Comparison of ENCODE assay signal across 9 mouse cellular contexts in genomic region chr1:120357371-120358274, GRCm38 (mm10). TPM values are rescaled to one million over a fixed set of nuclear protein-coding genes. Genes with fewer than 3 reads are reported as not detected.
DNase-seq lines count a peak whose midpoint lies in the region; ATAC-seq lines count a peak whose summit lies in the region.
"Had no signal": no experiment of that assay in that cellular context is flagged by ENCODE, and none has a peak within 500 bp of the region (broad histone marks: within the 10 kb centered on the region; RNA-seq: fewer than 3 reads in every experiment).

No protein-coding gene starts in this region.

- H3K9me3 ChIP-seq in intestine, embryonic 15.5 days: no peaks in the 10 kb centered on the region
- no peaks in the 10 kb centered on the region for H3K9me3 ChIP-seq in limb, embryonic 10.5 days (replicated peaks)
- H3K9me3 ChIP-seq in midbrain, embryonic 14.5 days (ENCODE audit: control insufficient read depth, low read length): no peaks in the 10 kb centered on the region

- ATAC-seq in intestine, embryonic 15.5 days: peak; percentile 94
- ATAC-seq in midbrain, embryonic 14.5 days (ENCODE audit: low FRiP score, low TSS enrichment): peak; percentile 48; the same call in 1 of the 2 replicates

- H3K36me3 ChIP-seq in intestine, embryonic 15.5 days: no peaks in the 10 kb centered on the region
- no peaks in the 10 kb centered on the region for H3K36me3 ChIP-seq in limb, embryonic 10.5 days
- H3K36me3 ChIP-seq in midbrain, embryonic 14.5 days (ENCODE audit: control insufficient read depth, insufficient read depth, low read length): no peaks in the 10 kb centered on the region

- H3K4me2 ChIP-seq in intestine, embryonic 15.5 days (replicated peaks): peak overlapping the region; percentile 35
- H3K4me2 ChIP-seq in midbrain, embryonic 14.5 days (ENCODE audit: low read length): peak overlapping the region; percentile 32

- H3K27ac ChIP-seq in intestine, embryonic 15.5 days: no peak overlapping the region
- no peak overlapping the region for H3K27ac ChIP-seq in limb, embryonic 10.5 days
- H3K27ac ChIP-seq in midbrain, embryonic 14.5 days (replicated peaks; ENCODE audit: low read depth, low read length): no peak overlapping the region

- WGBS in intestine, embryonic 15.5 days: 11% methylated on average over 16 of the region's 16 CpGs
- WGBS in limb, embryonic 10.5 days: 19% methylated on average over 16 of the region's 16 CpGs
- WGBS in midbrain, embryonic 14.5 days: 7% methylated on average over 16 of the region's 16 CpGs

- no peaks in the 10 kb centered on the region; the same call in 1 of the 2 replicates for H3K27me3 ChIP-seq in intestine, embryonic 15.5 days (replicated peaks)
- peaks cover 5% of the 10 kb centered on the region; the same call in 1 of the 2 replicates for H3K27me3 ChIP-seq in limb, embryonic 10.5 days (ENCODE audit: low read depth, poor library complexity, severe bottlenecking)
- no peaks in the 10 kb centered on the region for H3K27me3 ChIP-seq in midbrain, embryonic 14.5 days (ENCODE audit: control insufficient read depth, insufficient read depth, low read length)

- H3K9ac ChIP-seq in intestine, embryonic 15.5 days: no peak overlapping the region
- no peak overlapping the region for H3K9ac ChIP-seq in midbrain, embryonic 14.5 days (replicated peaks; ENCODE audit: low read length)

- H3K4me3 ChIP-seq in intestine, embryonic 15.5 days (replicated peaks): no peak overlapping the region
- H3K4me3 ChIP-seq in limb, embryonic 10.5 days: 0 out of 2 replicates have a peak overlapping the region, but pooled peaks have one; percentile 19
- H3K4me3 ChIP-seq in midbrain, embryonic 14.5 days (replicated peaks; ENCODE audit: low read depth, low read length): no peak overlapping the region
- H3K4me3 ChIP-seq: myocyte had no signal

- DNase-seq in ZHBTc4 (ENCODE audit: low read depth, low spot score): peak; percentile 26
- peak; percentile 20 for DNase-seq in cerebellum, adult 9-10 months
- DNase-seq in frontal cortex, postnatal 14 days (ENCODE audit: low spot score in 2 of 2): peak; percentile 15 to 24
- DNase-seq in limb, embryonic 10.5 days (ENCODE audit: low spot score): no peak
- peak; percentile 72 for DNase-seq in midbrain, embryonic 14.5 days
- DNase-seq in thymus, postnatal 10 days (ENCODE audit: low spot score in 2 of 2): no peak
- no peak for DNase-seq in yolk sac, embryonic 10.5 days (ENCODE audit: low spot score)

- peaks cover 5% of the 10 kb centered on the region; the same call in 1 of the 2 replicates for H3K4me1 ChIP-seq in intestine, embryonic 15.5 days (replicated peaks)
- peaks cover 4% of the 10 kb centered on the region; the same call in 1 of the 2 replicates for H3K4me1 ChIP-seq in limb, embryonic 10.5 days
- H3K4me1 ChIP-seq in midbrain, embryonic 14.5 days (ENCODE audit: control insufficient read depth, insufficient read depth, low read length): no peaks in the 10 kb centered on the region

RNA-seq across cellular contexts. Expression of gene C1ql2, which starts 17.2 kb away (rescaled TPM):
- 0.08 TPM in 1 of 2 replicates, not detected in the other for polyA plus RNA-seq in intestine, embryonic 15.5 days (2015; fragmentation: Nextera tagmentation; extraction: Ambion mirVana)
- 0.14 TPM in 1 of 2 replicates, not detected in the other for polyA plus RNA-seq in limb, embryonic 10.5 days (2016; fragmentation: Nextera tagmentation; extraction: Ambion mirVana)
- 12.0 and 16.2 TPM in 2 replicates for polyA plus RNA-seq in midbrain, embryonic 14.5 days (2014; fragmentation: Nextera tagmentation; extraction: Ambion mirVana)
- polyA plus RNA-seq: myocyte had no signal

Comparison
In these comparisons a context has a peak if more than half of its experiments do, and no peak if none do; other contexts are left out.
1. DNase-seq: peak in ZHBTc4 (single experiment), cerebellum, adult 9-10 months (single experiment), frontal cortex, postnatal 14 days (2 of 2) and midbrain, embryonic 14.5 days (single experiment); none in limb, embryonic 10.5 days (single experiment), thymus, postnatal 10 days (0 of 2) and yolk sac, embryonic 10.5 days (single experiment).
2. RNA of gene C1ql2, which starts 17.2 kb away (polyA plus RNA-seq): 12.0 to 16.2 TPM in midbrain, embryonic 14.5 days; 0.08 TPM in intestine, embryonic 15.5 days and 0.14 TPM in limb, embryonic 10.5 days; every median in the first group is over 10 times any median in the second.